Mouse (Mus musculus): ENCODE measurements at regions not wholly inside any gene's neighbourhood (a gene's known extent, or its start where the extent isn't known, plus 50 kb on each side); places are given as distances from the start of the nearest gene placed in this dataset.

GRCm38 (mm10) chr11:45647888-45648287 is 204.0 kb upstream of the Clint1 start:
- peak; percentile 27 for DNase-seq (ENCODE audit: low spot score)

GRCm38 (mm10) chr11:45656260-45656659 is 195.6 kb upstream of the Clint1 start:
- no peak for DNase-seq (ENCODE audit: low spot score)

- DNase-seq (ENCODE audit: low spot score): no peak
These were observed 181.6 kb upstream of the Clint1 start for GRCm38 (mm10) chr11:45670156-45670830.

- peak; percentile 85 for DNase-seq (ENCODE audit: low spot score)
These were observed 173.1 kb upstream of the Clint1 start for GRCm38 (mm10) chr11:45678666-45679292.

- DNase-seq (ENCODE audit: low spot score): no peak
These were observed 172.6 kb upstream of the Clint1 start for GRCm38 (mm10) chr11:45679293-45679673.

GRCm38 (mm10) chr11:45685571-45685970 is 166.3 kb upstream of the Clint1 start:
- no peak for DNase-seq (ENCODE audit: low spot score)

GRCm38 (mm10) chr11:45693206-45693605 is 158.6 kb upstream of the Clint1 start:
- no peak for DNase-seq (ENCODE audit: low spot score)

GRCm38 (mm10) chr11:45701506-45701905 is 150.3 kb upstream of the Clint1 start:
- no peak for DNase-seq (ENCODE audit: low spot score)

- DNase-seq (ENCODE audit: low spot score): peak; percentile 7
These were observed 148.9 kb upstream of the Clint1 start for GRCm38 (mm10) chr11:45702916-45703315.

- no peak for DNase-seq (ENCODE audit: low spot score)
These were observed 147.4 kb upstream of the Clint1 start for GRCm38 (mm10) chr11:45704411-45704810.

GRCm38 (mm10) chr11:45718630-45719029 is 133.2 kb upstream of the Clint1 start:
- DNase-seq (ENCODE audit: low spot score): no peak

GRCm38 (mm10) chr11:45719821-45720220 is 132.0 kb upstream of the Clint1 start:
- DNase-seq (ENCODE audit: low spot score): no peak

- DNase-seq (ENCODE audit: low spot score): peak; percentile 58
These were observed 115.3 kb upstream of the Clint1 start for GRCm38 (mm10) chr11:45736561-45736960.

- no peak for DNase-seq (ENCODE audit: low spot score)
These were observed 113.5 kb upstream of the Clint1 start for GRCm38 (mm10) chr11:45738331-45738730.

GRCm38 (mm10) chr11:45745941-45746340 is 105.9 kb upstream of the Clint1 start:
- DNase-seq (ENCODE audit: low spot score): no peak

GRCm38 (mm10) chr11:45750249-45750648 is 101.6 kb upstream of the Clint1 start:
- no peak for DNase-seq (ENCODE audit: low spot score)

GRCm38 (mm10) chr11:45752237-45752636 is 99.6 kb upstream of the Clint1 start:
- peak; percentile 70 for DNase-seq (ENCODE audit: low spot score)

GRCm38 (mm10) chr11:45752791-45753190 is 99.1 kb upstream of the Clint1 start:
- DNase-seq (ENCODE audit: low spot score): no peak

- no peak for DNase-seq (ENCODE audit: low spot score)
These were observed 84.8 kb upstream of the Clint1 start for GRCm38 (mm10) chr11:45767081-45767480.

GRCm38 (mm10) chr11:45782435-45782834 is 69.4 kb upstream of the Clint1 start:
- DNase-seq (ENCODE audit: low spot score): no peak

- no peak for DNase-seq (ENCODE audit: low spot score)
These were observed 66.0 kb upstream of the Clint1 start for GRCm38 (mm10) chr11:45785806-45786205.

- no peak for DNase-seq (ENCODE audit: low spot score)
These were observed 64.4 kb upstream of the Clint1 start for GRCm38 (mm10) chr11:45787408-45787807.

- DNase-seq (ENCODE audit: low spot score): no peak
These were observed 62.0 kb upstream of the Clint1 start for GRCm38 (mm10) chr11:45789886-45790285.

- peak; percentile 24 for DNase-seq (ENCODE audit: low spot score)
These were observed 61.3 kb upstream of the Clint1 start for GRCm38 (mm10) chr11:45790504-45790903.
